Mouse (Mus musculus): ENCODE measurements around the gene Serpina3a. TPM values are rescaled to one million over a fixed set of nuclear protein-coding genes. Genes with fewer than 3 reads are reported as not detected.
"Not testable (repeated sequence)": the region's sequence is repeated elsewhere in the genome, so short reads cannot be mapped to it uniquely, and the experiment has no call there.

Gene Serpina3a
- not detected in 2 replicates for polyA plus RNA-seq (2016; fragmentation: Nextera tagmentation; extraction: Ambion mirVana)

DNA sequence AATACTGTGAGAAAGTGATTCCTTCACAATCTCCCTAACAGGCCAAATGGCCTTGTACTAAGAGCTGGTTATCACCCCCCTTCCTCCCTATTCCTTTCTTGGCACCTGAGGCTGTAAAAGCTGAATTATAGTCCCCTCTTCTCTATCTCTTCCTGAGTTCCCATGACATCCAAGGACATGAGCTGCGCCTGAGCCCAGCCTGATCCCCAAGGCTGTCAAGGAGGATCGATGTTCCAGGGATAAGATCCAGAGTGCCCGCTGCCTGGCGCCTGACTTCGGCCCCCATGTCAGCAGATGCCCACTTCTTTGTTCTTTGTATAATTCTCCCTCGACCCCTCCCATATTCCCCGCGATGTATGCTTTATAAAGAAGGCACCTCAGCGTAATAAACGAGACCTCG, at the start of gene Serpina3a:
TSS of gene Serpina3a (plus strand) at position 392 of the 400 bp plus-strand sequence.
- H3K4me3 ChIP-seq; H3K9me3 ChIP-seq; H3K27ac ChIP-seq; H3K9ac ChIP-seq; H3K4me2 ChIP-seq (replicated peaks); H3K27me3 ChIP-seq; ATAC-seq (ENCODE audit: insufficient number of reproducible peaks, insufficient read depth, low FRiP score, low TSS enrichment); H3K36me3 ChIP-seq; H3K4me1 ChIP-seq: not testable (repeated sequence)
- 90% methylated on average over 11 of the region's 11 CpGs for WGBS

DNA sequence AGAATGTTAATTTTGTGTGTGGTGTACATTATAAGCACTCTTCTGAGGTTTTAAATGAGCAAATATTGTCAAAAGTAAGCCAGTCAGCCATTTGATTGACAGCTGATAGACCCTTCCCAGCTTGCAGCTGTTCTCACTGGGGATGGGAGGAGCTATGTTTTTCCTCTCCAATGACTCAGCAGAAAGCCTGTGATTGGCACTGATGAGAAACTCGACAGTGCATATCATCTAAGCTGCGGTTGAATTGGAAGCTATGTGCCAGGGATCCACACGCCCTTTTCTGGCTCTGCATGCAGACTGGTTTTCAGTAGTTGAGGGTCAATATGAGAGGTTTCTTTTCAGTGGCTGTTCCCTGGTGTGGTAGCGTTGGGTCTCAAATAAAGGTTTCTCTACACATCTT, 48.0 kb upstream of the Serpina3a start:
- Histone ChIP-seq H3K36me3 (no peaks in the 10 kb centered on the region), H3K9me3 (no peaks in the 10 kb centered on the region), H3K4me1 (no peaks in the 10 kb centered on the region), H3K4me2 (replicated peaks) (no peak overlapping the region), H3K4me3 (no peak overlapping the region), H3K27ac (no peak overlapping the region), H3K27me3 (no peaks in the 10 kb centered on the region), H3K9ac (no peak overlapping the region)
- 58% methylated on average over 4 of the region's 4 CpGs for WGBS
- no peak for ATAC-seq (ENCODE audit: insufficient number of reproducible peaks, insufficient read depth, low FRiP score, low TSS enrichment)

DNA sequence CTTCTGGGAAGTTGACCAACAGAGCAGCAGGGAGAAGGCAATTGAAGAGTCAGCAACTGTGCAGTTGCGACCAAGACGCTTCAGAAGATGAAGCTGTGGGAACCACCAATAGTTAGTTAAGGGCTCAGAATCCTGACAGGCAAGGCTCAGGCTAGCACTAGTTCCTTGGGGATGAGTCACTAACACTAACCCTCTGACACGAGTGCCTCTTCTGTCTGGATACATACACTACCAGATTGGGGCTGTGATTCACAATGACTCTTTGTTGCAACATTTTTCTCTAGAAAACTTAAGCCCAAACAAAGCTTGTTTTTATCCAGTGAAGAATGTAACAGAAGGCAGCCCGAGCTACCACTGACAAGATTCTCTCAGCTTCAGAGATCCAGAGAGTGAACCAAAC, 47.5 kb upstream of the Serpina3a start:
- Histone ChIP-seq H3K27ac (no peak overlapping the region), H3K9ac (no peak overlapping the region), H3K4me1 (no peaks in the 10 kb centered on the region), H3K4me3 (no peak overlapping the region), H3K27me3 (no peaks in the 10 kb centered on the region), H3K36me3 (no peaks in the 10 kb centered on the region), H3K4me2 (replicated peaks) (no peak overlapping the region), H3K9me3 (no peaks in the 10 kb centered on the region)
- 66% methylated on average over 4 of the region's 4 CpGs for WGBS
- no peak for ATAC-seq (ENCODE audit: insufficient number of reproducible peaks, insufficient read depth, low FRiP score, low TSS enrichment)

DNA sequence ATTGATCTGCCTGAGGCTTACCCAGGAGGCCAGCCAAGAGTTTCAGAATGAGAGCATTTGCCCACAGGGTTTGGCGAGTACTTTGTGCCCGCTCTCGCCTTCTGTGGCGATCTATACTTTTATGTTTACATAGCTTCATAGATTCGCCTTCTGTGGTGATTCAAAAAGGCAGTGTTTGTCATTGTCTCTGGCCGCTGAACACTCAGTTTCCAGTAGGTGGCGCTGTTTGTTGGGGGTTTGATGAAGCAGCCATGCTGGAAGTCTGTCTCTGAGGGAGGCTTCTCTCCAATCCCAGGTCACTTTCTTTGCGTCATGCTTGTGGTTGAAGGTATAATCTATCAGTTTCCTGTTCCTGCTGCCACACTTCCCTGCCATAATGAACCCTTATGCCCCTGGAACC, 46.3 kb upstream of the Serpina3a start:
- no peaks in the 10 kb centered on the region for H3K27me3 ChIP-seq
- no peak overlapping the region for H3K4me3 ChIP-seq
- no peak overlapping the region for H3K27ac ChIP-seq
- no peaks in the 10 kb centered on the region for H3K9me3 ChIP-seq
- H3K36me3 ChIP-seq, result no peaks in the 10 kb centered on the region
- ATAC-seq (ENCODE audit: insufficient number of reproducible peaks, insufficient read depth, low FRiP score, low TSS enrichment), result no peak
- 25% methylated on average over 8 of the region's 8 CpGs for WGBS
- H3K4me2 ChIP-seq (replicated peaks), result no peak overlapping the region
- H3K4me1 ChIP-seq, result no peaks in the 10 kb centered on the region
- H3K9ac ChIP-seq, result no peak overlapping the region

DNA sequence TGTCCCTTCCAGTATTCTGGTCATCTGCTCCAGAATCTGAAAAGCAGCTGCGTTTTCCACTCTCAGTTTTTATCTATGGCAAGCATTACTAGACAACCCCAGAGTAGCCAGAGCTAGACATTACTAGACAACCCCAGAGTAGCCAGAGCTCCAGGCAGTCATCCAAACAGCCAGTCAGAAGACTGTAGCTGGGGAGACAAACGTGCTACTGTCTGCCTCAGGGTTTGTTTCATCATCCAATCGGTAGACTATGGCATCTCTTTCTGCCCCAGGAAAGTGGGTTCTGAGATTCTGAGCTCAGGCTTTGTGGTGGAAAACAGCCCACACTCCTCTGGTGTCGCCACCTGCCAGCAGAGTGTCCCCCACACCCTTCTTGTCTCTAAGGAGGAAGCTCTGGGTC, 45.0 kb upstream of the Serpina3a start:
- WGBS, result 27% methylated on average over 4 of the region's 4 CpGs
- Histone ChIP-seq H3K27ac (no peak overlapping the region), H3K4me3 (0 out of 2 replicates have a peak overlapping the region, but pooled peaks have one; percentile 3), H3K9ac (no peak overlapping the region), H3K27me3 (no peaks in the 10 kb centered on the region), H3K4me1 (no peaks in the 10 kb centered on the region), H3K36me3 (no peaks in the 10 kb centered on the region), H3K9me3 (no peaks in the 10 kb centered on the region), H3K4me2 (replicated peaks) (0 out of 2 replicates have a peak overlapping the region, but pooled peaks have one; percentile 9)
- ATAC-seq (ENCODE audit: insufficient number of reproducible peaks, insufficient read depth, low FRiP score, low TSS enrichment), result no peak

DNA sequence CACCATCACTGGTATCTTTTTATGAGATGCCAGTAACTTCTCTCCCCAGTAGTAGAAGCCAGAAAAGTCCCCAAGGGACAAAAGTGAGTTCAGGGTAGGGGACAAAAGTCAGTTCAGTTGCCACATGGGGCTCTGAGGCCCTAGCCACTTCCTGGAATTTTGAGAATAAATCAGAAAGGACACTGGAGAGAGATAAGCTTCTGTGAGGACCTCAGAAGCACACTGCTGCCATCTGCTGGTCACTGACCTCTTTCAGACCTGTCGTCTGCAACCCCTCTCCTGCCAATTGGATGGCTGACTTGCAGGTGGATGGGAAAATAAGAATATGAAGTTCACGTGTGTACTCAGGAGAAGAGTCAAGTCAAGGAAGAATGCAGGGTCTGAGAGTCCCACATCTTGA, 42.9 kb upstream of the Serpina3a start:
- H3K9ac ChIP-seq, result no peak overlapping the region

DNA sequence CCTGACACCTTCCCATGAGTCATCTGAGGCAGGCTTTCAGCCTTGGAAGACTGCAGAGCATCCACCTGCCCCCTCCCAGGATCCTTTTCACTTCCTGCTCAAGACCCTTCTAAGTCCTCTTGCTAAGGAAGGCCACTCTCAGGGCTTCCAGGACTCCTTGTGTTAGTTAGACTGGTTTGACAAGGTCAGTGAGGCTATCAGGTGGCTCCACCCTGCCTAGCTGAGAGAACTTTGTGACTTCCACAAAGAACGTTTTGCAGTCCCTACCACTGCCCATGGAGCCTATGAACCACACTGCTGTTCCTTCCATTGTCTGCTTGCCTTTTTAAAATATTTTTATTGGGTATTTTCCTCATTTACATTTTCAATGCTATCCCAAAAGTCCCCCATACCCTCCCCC, 40.8 kb upstream of the Serpina3a start:
- Histone ChIP-seq H3K36me3 (no peaks in the 10 kb centered on the region), H3K9me3 (no peaks in the 10 kb centered on the region), H3K4me3 (no peak overlapping the region), H3K27me3 (no peaks in the 10 kb centered on the region), H3K9ac (no peak overlapping the region), H3K4me2 (replicated peaks) (no peak overlapping the region), H3K4me1 (no peaks in the 10 kb centered on the region), H3K27ac (no peak overlapping the region)
- ATAC-seq (ENCODE audit: insufficient number of reproducible peaks, insufficient read depth, low FRiP score, low TSS enrichment), result no peak
- WGBS, result 47% methylated on average over 1 of the region's 1 CpGs

More for the DNA sequence above, 42.9 kb upstream of the Serpina3a start:
- Histone ChIP-seq H3K9me3 (no peaks in the 10 kb centered on the region), H3K27me3 (no peaks in the 10 kb centered on the region), H3K4me1 (no peaks in the 10 kb centered on the region), H3K4me3 (no peak overlapping the region), H3K27ac (no peak overlapping the region), H3K36me3 (no peaks in the 10 kb centered on the region), H3K4me2 (replicated peaks) (no peak overlapping the region)
- 6% methylated on average over 2 of the region's 2 CpGs for WGBS
- no peak for ATAC-seq (ENCODE audit: insufficient number of reproducible peaks, insufficient read depth, low FRiP score, low TSS enrichment)

DNA sequence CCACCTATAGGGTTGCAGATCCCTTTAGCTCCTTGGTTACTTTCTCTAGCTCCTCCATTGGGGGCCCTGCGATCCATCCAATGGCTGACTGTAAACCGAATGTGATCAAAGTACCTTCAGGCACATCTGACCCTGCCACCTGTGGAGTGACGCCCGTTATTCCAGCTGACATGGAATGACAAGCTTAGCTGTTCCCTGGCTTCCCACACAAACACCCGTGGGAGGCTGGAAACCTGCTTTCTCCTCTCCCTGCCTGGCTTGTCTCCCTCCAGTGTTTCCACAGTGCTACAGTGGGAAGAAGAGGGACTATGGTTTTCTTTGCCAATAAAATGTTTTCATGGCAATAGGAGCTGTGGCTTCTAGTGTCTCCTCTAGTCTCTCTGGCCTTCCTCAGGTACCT, 40.2 kb upstream of the Serpina3a start:
- Histone ChIP-seq H3K4me2 (replicated peaks) (no peak overlapping the region), H3K4me1 (no peaks in the 10 kb centered on the region), H3K27me3 (no peaks in the 10 kb centered on the region), H3K4me3 (no peak overlapping the region), H3K9ac (no peak overlapping the region), H3K36me3 (no peaks in the 10 kb centered on the region), H3K9me3 (no peaks in the 10 kb centered on the region), H3K27ac (no peak overlapping the region)
- no peak for ATAC-seq (ENCODE audit: insufficient number of reproducible peaks, insufficient read depth, low FRiP score, low TSS enrichment)
- 67% methylated on average over 5 of the region's 5 CpGs for WGBS

DNA sequence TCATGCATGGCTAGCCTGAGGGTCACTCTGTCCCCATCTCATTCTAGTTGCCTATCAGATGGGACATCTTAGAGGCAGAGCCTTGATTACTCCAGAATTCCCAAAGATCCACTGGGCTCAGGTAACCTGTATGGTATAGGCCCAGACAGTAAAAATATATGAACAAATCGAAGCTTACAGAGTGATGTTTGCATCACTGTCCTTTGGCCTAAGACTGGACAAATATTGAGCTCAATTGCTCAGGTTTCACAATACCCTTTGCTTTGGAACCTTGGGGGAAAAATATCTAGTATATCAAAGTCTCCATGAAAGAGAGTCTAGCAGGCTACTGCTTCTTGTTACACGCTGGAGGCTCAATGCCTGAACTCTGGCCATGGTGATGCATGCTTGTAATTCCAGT, 22.4 kb upstream of the Serpina3a start:
- no peak overlapping the region for H3K4me3 ChIP-seq
- H3K4me2 ChIP-seq (replicated peaks), result no peak overlapping the region
- no peak for ATAC-seq (ENCODE audit: insufficient number of reproducible peaks, insufficient read depth, low FRiP score, low TSS enrichment)
- H3K9me3 ChIP-seq, result no peaks in the 10 kb centered on the region
- no peaks in the 10 kb centered on the region for H3K4me1 ChIP-seq
- H3K36me3 ChIP-seq, result no peaks in the 10 kb centered on the region
- H3K27me3 ChIP-seq, result no peaks in the 10 kb centered on the region
- H3K9ac ChIP-seq, result no peak overlapping the region
- no peak overlapping the region for H3K27ac ChIP-seq
- 69% methylated on average over 2 of the region's 2 CpGs for WGBS

DNA sequence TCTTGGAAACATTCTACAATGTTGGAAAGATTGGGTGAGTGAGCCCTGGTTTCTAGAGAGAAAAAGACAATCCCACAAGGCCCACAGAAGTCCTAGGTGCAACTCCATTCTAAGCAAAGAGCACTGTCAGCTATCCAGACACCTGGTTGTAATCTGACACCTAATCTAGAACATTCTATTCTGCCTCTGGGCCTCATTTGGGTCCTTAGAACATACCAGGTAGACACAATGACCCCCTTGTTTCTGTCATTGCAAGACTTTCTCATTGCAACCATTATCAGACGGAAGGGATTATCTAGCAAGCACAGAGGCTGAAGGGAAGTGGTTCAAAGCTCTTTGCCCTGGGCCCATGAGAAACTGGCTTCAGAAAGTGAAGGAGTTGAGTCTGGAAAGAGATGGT, 21.2 kb upstream of the Serpina3a start:
- Histone ChIP-seq H3K4me1 (no peaks in the 10 kb centered on the region), H3K9me3 (no peaks in the 10 kb centered on the region), H3K4me2 (replicated peaks) (no peak overlapping the region), H3K9ac (no peak overlapping the region), H3K36me3 (no peaks in the 10 kb centered on the region), H3K4me3 (no peak overlapping the region), H3K27me3 (no peaks in the 10 kb centered on the region), H3K27ac (no peak overlapping the region)
- WGBS, result 74% methylated on average over 1 of the region's 1 CpGs
- no peak for ATAC-seq (ENCODE audit: insufficient number of reproducible peaks, insufficient read depth, low FRiP score, low TSS enrichment)

DNA sequence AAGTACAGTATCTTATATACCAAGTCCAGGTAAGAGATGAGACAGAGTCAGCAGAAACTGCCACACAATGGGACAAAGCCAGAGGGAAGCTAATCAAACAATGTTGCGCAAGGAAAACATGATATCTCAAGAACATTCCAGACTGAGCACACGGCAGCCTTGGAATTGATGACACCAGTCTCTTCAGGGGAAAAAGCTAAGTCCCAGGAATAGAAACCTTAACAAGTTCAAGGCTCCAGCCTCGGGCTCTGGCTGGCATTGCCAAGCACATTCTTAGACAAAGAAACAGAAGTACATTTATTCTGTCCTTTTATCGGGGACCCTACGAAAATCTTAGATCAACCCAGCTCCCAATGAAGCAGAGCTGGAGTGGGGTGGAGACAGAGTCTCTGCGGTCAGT, 11.8 kb upstream of the Serpina3a start, which contains the start of gene Serpina5:
TSS of gene Serpina5 (plus strand) at position 346 of the 400 bp plus-strand sequence.
- H3K4me2 ChIP-seq (replicated peaks), result no peak within 1 kb of the TSS
- H3K4me3 ChIP-seq, result no peak within 1 kb of the TSS
- H3K27me3 ChIP-seq, result no peaks in the 10 kb centered on the region
- no peak within 1 kb of the TSS for H3K9ac ChIP-seq
- ATAC-seq (ENCODE audit: insufficient number of reproducible peaks, insufficient read depth, low FRiP score, low TSS enrichment), result no peak
- WGBS, result 90% methylated on average over 6 of the region's 6 CpGs
- H3K9me3 ChIP-seq, result no peaks in the 10 kb centered on the region
- no peaks in the 10 kb centered on the region for H3K4me1 ChIP-seq
- no peak within 1 kb of the TSS for H3K27ac ChIP-seq
- H3K36me3 ChIP-seq, result no peaks in the 10 kb centered on the region

DNA sequence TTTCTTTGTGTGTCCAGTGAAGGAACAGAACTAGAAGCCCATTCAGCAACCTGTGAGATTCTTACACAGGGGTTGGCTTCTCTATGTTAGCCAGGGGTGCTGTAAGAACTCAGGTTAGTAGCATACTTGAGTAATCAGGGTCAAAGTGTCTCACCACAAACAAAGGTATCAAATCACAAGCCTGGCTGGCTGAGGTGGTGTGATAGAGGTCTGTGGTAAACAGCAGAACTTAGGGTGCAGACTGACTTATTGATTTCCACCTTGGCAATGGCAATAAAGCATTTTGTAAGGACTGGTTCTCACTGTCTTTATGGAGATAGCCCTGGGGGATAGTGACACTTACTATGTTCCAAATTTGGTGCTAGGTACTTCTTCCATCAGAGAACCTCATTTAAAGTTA, 6.7 kb upstream of the Serpina3a start:
- Histone ChIP-seq H3K27ac (no peak overlapping the region), H3K27me3 (no peaks in the 10 kb centered on the region), H3K4me1 (no peaks in the 10 kb centered on the region), H3K4me3 (no peak overlapping the region), H3K9ac (no peak overlapping the region), H3K36me3 (no peaks in the 10 kb centered on the region), H3K4me2 (replicated peaks) (no peak overlapping the region), H3K9me3 (no peaks in the 10 kb centered on the region)
- no peak for ATAC-seq (ENCODE audit: insufficient number of reproducible peaks, insufficient read depth, low FRiP score, low TSS enrichment)

DNA sequence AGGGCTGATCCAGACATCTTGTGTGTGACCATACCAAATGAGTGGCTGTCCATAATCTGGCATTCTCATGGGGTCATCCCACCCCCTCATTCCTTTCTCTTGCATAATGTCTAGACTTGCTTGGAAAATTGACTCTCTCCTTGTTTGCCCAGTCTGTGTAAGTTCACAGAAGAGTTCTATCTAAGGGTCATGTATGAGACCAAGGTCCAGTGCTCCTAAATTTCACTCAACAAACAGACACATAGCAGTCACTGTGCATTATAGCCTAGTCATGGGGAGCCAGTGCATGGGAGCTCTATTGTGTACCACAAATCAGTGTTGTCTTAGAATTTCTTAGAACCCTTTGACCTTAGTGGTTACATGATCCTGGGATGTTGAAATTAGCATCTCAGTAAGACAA, 5.6 kb upstream of the Serpina3a start:
- H3K9ac ChIP-seq, result no peak overlapping the region
- H3K36me3 ChIP-seq, result no peaks in the 10 kb centered on the region
- no peaks in the 10 kb centered on the region for H3K27me3 ChIP-seq
- no peaks in the 10 kb centered on the region for H3K4me1 ChIP-seq
- H3K9me3 ChIP-seq, result no peaks in the 10 kb centered on the region
- no peak for ATAC-seq (ENCODE audit: insufficient number of reproducible peaks, insufficient read depth, low FRiP score, low TSS enrichment)
- H3K4me3 ChIP-seq, result no peak overlapping the region
- H3K4me2 ChIP-seq (replicated peaks), result no peak overlapping the region
- H3K27ac ChIP-seq, result no peak overlapping the region

Measured in embryonic facial prominence, embryonic 12.5 days (tissue).